Mouse (Mus musculus) kidney, embryonic 15.5 days (tissue): ENCODE results near the gene Cabin1. TPM values are rescaled to one million over a fixed set of nuclear protein-coding genes. Genes with fewer than 3 reads are reported as not detected.

Experiments
- ATAC-seq: fragments of 200-750 bp; cut with Nextera tagmentation; replicated peaks from 2 replicates; pipeline ENCODE4 v1.8.0; 2017; ENCODE audit warnings: moderate TSS enrichment; ENCODE audit not compliant: low FRiP score
- H3K27ac ChIP-seq: fragments of 300-500 bp; sonication (generic); 2 replicates; pipeline ENCODE4 v1.5.1; 2015; ENCODE audit warnings: mild to moderate bottlenecking, inconsistent platforms
- H3K27me3 ChIP-seq: fragments of 300-500 bp; sonication (generic); 2 replicates; pipeline ENCODE4 v1.6.1; 2015; ENCODE audit warnings: inconsistent platforms
- H3K36me3 ChIP-seq: fragments of 300-500 bp; sonication (generic); 2 replicates; pipeline ENCODE4 v1.6.1; 2015; ENCODE audit warnings: inconsistent platforms
- H3K4me1 ChIP-seq: fragments of 300-500 bp; sonication (generic); 2 replicates; pipeline ENCODE4 v1.6.1; 2015; ENCODE audit warnings: inconsistent platforms
- H3K4me2 ChIP-seq: fragments of 300-500 bp; sonication (generic); 2 replicates; pipeline ENCODE4 v1.6.1; 2015; ENCODE audit warnings: moderate library complexity, mild to moderate bottlenecking, inconsistent platforms
- H3K4me3 ChIP-seq: fragments of 300-500 bp; sonication (generic); replicated peaks from 2 replicates; pipeline ENCODE4 v1.5.1; 2015; ENCODE audit warnings: mild to moderate bottlenecking, inconsistent platforms
- H3K9ac ChIP-seq: fragments of 300-500 bp; sonication (generic); 2 replicates; pipeline ENCODE4 v1.6.1; 2015; ENCODE audit warnings: mild to moderate bottlenecking, inconsistent platforms
- H3K9me3 ChIP-seq: fragments of 300-500 bp; sonication (generic); replicated peaks from 2 replicates; pipeline ENCODE4 v1.6.1; 2016; ENCODE audit warnings: inconsistent platforms
- WGBS: fragments of 180-500 bp; shearing (Covaris S2); methylation state at CpG from one replicate; pipeline ENCODE4 v1.1.7; 2015; ENCODE audit warnings: mixed read lengths; 5-methylcytosine and 5-hydroxymethylcytosine counted together
- polyA plus RNA-seq: library from polyadenylated mRNA; unstranded; fragments of >200 nt; fragmentation: Nextera tagmentation; extraction: Ambion mirVana; gene quantifications from 2 replicates; pipeline ENCODE4 v1.2.1, GENCODE M21; 2015

The Cabin1 gene
- polyA plus RNA-seq, 1 experiment from 2014 or later = 35.1 TPM

DNA sequence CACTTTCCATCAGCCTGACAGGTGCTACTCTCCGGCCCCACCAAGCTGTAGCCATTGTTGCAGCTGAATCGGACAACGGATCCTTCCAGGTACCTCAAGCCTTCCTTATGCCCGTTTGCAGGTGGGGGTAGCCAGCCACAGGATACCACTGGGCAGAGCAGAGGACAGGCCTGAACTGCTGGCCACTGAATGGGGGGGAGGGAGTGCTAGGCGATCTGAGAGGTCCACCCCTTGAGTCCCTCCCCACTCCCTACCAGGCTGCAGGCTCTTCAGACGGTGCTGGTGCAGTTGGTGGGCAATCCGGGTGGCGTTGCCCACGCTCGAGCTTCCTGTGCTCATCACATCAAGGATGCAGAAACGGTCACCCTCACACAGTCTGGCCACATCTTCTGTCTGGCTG lies 126.4 kb downstream of the Cabin1 start:
- Histone ChIP-seq H3K27ac (no peak overlapping the region), H3K9ac (no peak overlapping the region), H3K36me3 (no peaks in the 10 kb centered on the region), H3K9me3 (no peaks in the 10 kb centered on the region), H3K4me3 (no peak overlapping the region), H3K4me2 (no peak overlapping the region), H3K4me1 (peaks cover 3% of the 10 kb centered on the region; the same call in 1 of the 2 replicates), H3K27me3 (no peaks in the 10 kb centered on the region)
- WGBS = 90% methylated on average over 11 of the region's 11 CpGs
- ATAC-seq = no peak

DNA sequence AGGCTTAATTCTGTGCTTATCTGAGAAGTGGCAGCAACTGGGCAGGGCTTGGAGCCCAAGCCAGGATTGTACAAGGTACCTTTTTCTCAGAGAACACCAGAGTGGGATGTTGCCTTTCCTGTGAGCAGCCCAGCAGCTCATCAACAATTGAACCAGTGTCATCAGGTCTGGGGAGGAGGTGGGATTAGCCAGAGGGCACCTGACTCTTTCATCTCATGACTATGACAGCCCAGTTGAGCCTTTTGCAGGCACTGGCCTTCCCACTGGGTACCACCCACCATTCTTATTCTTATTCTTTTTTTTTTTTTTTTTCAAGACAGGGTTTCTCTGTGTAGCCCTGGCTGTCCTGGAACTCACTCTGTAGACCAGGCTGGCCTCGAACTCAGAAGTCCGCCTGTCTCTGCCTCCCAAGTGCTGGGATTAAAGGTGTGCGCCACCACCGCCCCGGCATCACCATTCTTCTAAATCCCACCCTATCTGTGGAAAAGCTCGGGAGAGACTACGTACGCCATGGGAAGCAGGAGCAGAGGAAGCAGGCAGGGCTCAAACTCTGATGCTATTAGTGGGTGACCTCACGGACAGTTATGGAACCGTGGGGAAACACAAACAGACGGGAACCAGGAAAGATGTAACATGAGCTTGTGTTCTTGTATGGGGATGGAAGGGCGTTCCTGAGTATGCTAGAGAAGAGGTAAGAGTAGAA lies 127.9 kb downstream of the Cabin1 start:
- Histone ChIP-seq H3K4me3 (no peak overlapping the region), H3K4me1 (no peaks in the 10 kb centered on the region), H3K27me3 (no peaks in the 10 kb centered on the region), H3K9ac (no peak overlapping the region), H3K9me3 (no peaks in the 10 kb centered on the region), H3K27ac (no peak overlapping the region), H3K4me2 (no peak overlapping the region), H3K36me3 (no peaks in the 10 kb centered on the region)
- no peak for ATAC-seq
- 83% methylated on average over 12 of the region's 12 CpGs for WGBS

GRCm38 (mm10) chr10:75635693-75636055 lies 128.5 kb downstream of the Cabin1 start:
- Histone ChIP-seq H3K27ac (no peak overlapping the region), H3K27me3 (no peaks in the 10 kb centered on the region), H3K36me3 (no peaks in the 10 kb centered on the region), H3K4me3 (no peak overlapping the region), H3K4me2 (no peak overlapping the region), H3K4me1 (no peaks in the 10 kb centered on the region), H3K9me3 (no peaks in the 10 kb centered on the region), H3K9ac (no peak overlapping the region)
- ATAC-seq = 0 out of 2 replicates have a peak, but pooled peaks have one; percentile 50
- 6% methylated on average over 9 of the region's 9 CpGs for WGBS

- Histone ChIP-seq H3K36me3 (no peaks in the 10 kb centered on the region), H3K27ac (no peak overlapping the region), H3K4me1 (no peaks in the 10 kb centered on the region), H3K27me3 (no peaks in the 10 kb centered on the region), H3K4me2 (no peak overlapping the region), H3K9ac (no peak overlapping the region), H3K9me3 (no peaks in the 10 kb centered on the region), H3K4me3 (no peak overlapping the region)
- no peak for ATAC-seq
- WGBS = 75% methylated on average over 14 of the region's 14 CpGs
Observed at GRCm38 (mm10) chr10:75635019-75635692, 129.0 kb downstream of the Cabin1 start.

DNA sequence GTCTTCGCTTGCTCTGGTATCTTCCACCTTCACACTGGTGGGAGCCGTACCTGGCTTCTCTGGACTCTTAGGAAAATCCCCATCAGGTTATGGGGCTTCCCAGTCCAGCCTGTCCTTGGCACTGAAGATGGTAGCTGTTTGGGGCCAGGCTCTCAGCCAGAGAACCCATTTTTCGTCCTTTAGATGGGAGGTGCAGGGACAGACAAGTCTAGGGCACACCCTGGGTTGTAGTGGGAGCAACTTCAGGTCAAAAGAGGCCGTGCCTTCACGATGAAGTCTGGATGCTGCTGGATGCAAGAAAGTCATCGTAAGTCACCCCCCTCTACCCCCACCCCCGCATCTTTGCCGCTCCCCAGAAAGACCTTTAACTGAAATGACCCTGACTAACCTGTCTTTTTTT lies 129.5 kb downstream of the Cabin1 start:
- WGBS = 92% methylated on average over 8 of the region's 8 CpGs
- no peak for ATAC-seq
- Histone ChIP-seq H3K4me3 (no peak overlapping the region), H3K4me1 (no peaks in the 10 kb centered on the region), H3K9ac (no peak overlapping the region), H3K4me2 (no peak overlapping the region), H3K27ac (no peak overlapping the region), H3K9me3 (no peaks in the 10 kb centered on the region), H3K27me3 (no peaks in the 10 kb centered on the region), H3K36me3 (no peaks in the 10 kb centered on the region)

GRCm38 (mm10) chr10:75633576-75634139 lies 130.5 kb downstream of the Cabin1 start:
- WGBS = 69% methylated on average over 14 of the region's 14 CpGs
- Histone ChIP-seq H3K36me3 (no peaks in the 10 kb centered on the region), H3K27ac (no peak overlapping the region), H3K27me3 (no peaks in the 10 kb centered on the region), H3K4me3 (no peak overlapping the region), H3K9me3 (no peaks in the 10 kb centered on the region), H3K4me2 (no peak overlapping the region), H3K4me1 (no peaks in the 10 kb centered on the region), H3K9ac (no peak overlapping the region)
- ATAC-seq = no peak

GRCm38 (mm10) chr10:75633048-75633447 lies 131.1 kb downstream of the Cabin1 start:
- Histone ChIP-seq H3K27ac (no peak overlapping the region), H3K36me3 (no peaks in the 10 kb centered on the region), H3K27me3 (no peaks in the 10 kb centered on the region), H3K4me3 (no peak overlapping the region), H3K9ac (no peak overlapping the region), H3K9me3 (no peaks in the 10 kb centered on the region), H3K4me1 (no peaks in the 10 kb centered on the region), H3K4me2 (no peak overlapping the region)
- ATAC-seq = no peak
- WGBS = 84% methylated on average over 5 of the region's 5 CpGs

DNA sequence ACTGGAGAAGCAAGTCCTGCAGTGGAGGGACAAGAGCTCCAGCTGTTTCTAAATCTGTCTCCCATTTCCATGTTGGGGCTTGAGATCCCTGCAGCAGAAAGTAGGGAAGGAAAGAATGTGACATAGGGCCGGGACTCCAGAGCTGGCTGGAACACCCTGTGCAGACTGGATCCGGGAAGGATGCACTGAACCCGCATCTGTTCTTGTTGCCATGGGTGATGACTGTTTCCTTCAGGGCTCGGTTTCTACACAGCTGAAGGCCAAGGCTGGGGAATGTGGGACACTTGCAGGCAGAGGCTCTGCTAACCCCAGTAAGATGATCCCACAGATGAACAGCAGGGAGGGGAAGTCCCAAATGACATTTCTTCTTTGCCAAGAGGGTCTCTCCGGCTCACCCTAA lies 131.5 kb downstream of the Cabin1 start:
- WGBS = 41% methylated on average over 5 of the region's 5 CpGs
- Histone ChIP-seq H3K9me3 (no peaks in the 10 kb centered on the region), H3K4me3 (no peak overlapping the region), H3K9ac (no peak overlapping the region), H3K4me1 (no peaks in the 10 kb centered on the region), H3K27me3 (no peaks in the 10 kb centered on the region), H3K4me2 (no peak overlapping the region), H3K36me3 (no peaks in the 10 kb centered on the region), H3K27ac (no peak overlapping the region)
- ATAC-seq = no peak

GRCm38 (mm10) chr10:75627490-75627889 lies 136.7 kb downstream of the Cabin1 start:
- no peaks in the 10 kb centered on the region for H3K36me3 ChIP-seq
- no peaks in the 10 kb centered on the region for H3K4me1 ChIP-seq
- no peak for ATAC-seq
- no peak overlapping the region for H3K9ac ChIP-seq
- 72% methylated on average over 3 of the region's 3 CpGs for WGBS
- no peaks in the 10 kb centered on the region for H3K27me3 ChIP-seq
- H3K9me3 ChIP-seq = no peaks in the 10 kb centered on the region
- H3K4me3 ChIP-seq = no peak overlapping the region
- no peak overlapping the region for H3K4me2 ChIP-seq
- H3K27ac ChIP-seq = no peak overlapping the region

- H3K36me3 ChIP-seq = no peaks in the 10 kb centered on the region
- no peaks in the 10 kb centered on the region for H3K27me3 ChIP-seq
- no peak; the same call in 1 of the 2 replicates for ATAC-seq
- 61% methylated on average over 3 of the region's 3 CpGs for WGBS
- no peak overlapping the region for H3K9ac ChIP-seq
- H3K9me3 ChIP-seq = no peaks in the 10 kb centered on the region
- H3K27ac ChIP-seq = no peak overlapping the region
- H3K4me2 ChIP-seq = no peak overlapping the region
- H3K4me1 ChIP-seq = no peaks in the 10 kb centered on the region
- no peak overlapping the region for H3K4me3 ChIP-seq
Observed at GRCm38 (mm10) chr10:75626991-75627390, 137.2 kb downstream of the Cabin1 start.

DNA sequence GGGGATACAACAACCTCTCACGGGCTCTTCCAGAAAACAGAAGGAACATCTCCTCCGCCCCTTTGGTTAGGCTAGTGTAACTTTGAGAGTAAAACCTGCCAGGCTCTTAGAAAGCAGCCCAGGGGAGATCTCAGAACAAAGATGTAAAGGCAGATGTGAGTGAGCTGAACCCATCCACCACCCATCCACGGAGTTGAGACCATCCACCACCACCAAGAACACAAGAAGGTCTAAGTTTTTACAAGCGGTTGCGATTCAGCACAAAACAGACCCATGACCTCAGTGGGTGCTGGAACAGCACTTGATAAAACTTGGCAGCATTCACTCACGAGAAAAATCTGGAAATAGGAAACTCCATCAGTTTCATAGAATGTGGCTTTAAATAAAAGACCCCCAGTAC lies 138.2 kb downstream of the Cabin1 start:
- ATAC-seq = no peak
- Histone ChIP-seq H3K27me3 (no peaks in the 10 kb centered on the region), H3K9ac (no peak overlapping the region), H3K27ac (no peak overlapping the region), H3K4me3 (no peak overlapping the region), H3K4me2 (no peak overlapping the region), H3K9me3 (no peaks in the 10 kb centered on the region), H3K36me3 (no peaks in the 10 kb centered on the region), H3K4me1 (no peaks in the 10 kb centered on the region)
- WGBS = 48% methylated on average over 6 of the region's 6 CpGs

DNA sequence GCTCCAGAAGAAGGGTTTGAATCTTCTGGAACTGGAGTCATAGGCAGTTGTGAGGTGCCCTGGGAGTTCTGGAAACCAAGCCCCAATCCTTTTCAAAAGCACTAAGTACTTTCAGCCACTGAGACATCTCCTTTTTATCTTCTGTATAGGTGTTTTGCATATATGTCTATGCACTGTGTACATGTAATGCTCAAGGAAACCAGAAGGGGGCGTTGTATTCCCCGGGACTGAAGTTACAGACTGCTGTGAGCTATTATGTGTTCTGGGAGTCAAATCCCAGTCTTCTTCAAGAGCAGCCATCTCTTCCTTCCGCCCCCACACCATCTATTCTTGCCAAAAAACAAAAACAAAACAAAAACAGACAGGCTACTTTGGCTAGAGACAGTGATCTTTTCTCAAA lies 143.3 kb downstream of the Cabin1 start:
- Histone ChIP-seq H3K27me3 (no peaks in the 10 kb centered on the region), H3K9ac (no peak overlapping the region), H3K4me1 (no peaks in the 10 kb centered on the region), H3K4me3 (no peak overlapping the region), H3K27ac (no peak overlapping the region), H3K9me3 (no peaks in the 10 kb centered on the region), H3K4me2 (no peak overlapping the region), H3K36me3 (no peaks in the 10 kb centered on the region)
- ATAC-seq = no peak
- WGBS = 57% methylated on average over 3 of the region's 3 CpGs
